Mouse (Mus musculus): ENCODE measurements around the gene G430095P16Rik.

G430095P16Rik gene

DNA sequence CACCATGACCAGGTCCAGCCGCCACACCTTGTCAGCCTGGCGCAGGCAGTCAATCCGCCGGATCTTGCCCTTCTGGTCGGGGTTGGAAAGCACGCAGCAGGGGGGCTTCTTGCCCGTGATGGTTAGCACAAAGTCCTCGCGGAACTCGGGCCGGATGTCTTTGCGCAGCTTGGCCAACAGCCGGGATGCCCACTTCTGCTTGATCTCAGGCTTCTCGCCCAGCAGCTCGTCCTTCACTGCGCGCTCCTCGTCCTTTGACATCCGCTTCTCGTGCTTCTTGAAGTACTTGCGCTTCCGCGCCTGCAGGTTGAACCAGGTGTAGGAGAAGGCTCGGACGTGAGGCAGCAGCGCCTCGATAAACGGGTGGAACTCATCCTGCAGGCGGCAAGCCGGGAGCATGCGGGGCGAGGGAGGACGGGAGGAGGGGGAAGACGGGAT is 49.2 kb downstream of the G430095P16Rik start:
- no peak for DNase-seq (ENCODE audit: low read depth)

GRCm38 (mm10) chr8:84772628-84773027 is 49.8 kb downstream of the G430095P16Rik start:
- DNase-seq (ENCODE audit: low read depth) = no peak

DNA sequence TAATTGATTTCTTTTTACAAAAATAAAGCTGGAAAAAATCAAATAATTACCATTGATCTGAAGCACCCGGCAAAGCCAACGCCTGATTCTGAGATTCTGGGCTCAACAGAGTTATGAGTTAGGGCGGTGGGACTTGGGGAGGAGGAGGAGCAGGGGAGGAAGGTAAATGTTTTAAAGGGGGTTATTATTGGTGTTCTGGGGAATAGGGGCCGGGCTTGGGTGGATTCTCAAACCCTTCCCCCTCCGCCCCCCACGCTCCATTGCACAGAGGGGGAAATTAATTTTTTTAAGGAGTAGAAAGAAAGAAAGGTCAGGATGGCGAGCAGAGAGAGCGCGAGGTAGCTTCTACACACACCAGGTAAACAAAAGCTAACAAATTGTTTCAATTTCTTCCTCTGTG is 50.5 kb downstream of the G430095P16Rik start:
- no peak for DNase-seq (ENCODE audit: low read depth)

DNA sequence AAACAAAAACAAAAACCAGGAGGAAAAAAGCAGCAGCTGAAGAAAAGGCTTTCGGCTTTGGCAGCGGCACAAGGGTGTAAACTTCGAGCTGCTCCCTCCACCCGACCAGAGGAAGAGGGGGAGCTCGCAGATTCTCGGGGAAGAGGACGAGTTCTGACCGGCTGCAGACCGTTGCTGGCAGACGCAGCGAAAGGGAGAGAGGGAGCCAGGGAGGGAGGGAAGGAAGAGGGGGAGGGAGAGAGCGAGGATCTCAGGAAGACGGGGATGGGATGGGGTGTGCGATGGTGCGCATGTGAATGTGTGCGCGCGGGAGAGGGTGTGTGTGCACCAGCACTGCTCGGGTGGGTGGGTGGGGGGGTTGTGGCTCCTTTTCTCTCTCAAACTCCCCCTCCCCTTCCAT is 51.0 kb downstream of the G430095P16Rik start:
- no peak for DNase-seq (ENCODE audit: low read depth)

DNA sequence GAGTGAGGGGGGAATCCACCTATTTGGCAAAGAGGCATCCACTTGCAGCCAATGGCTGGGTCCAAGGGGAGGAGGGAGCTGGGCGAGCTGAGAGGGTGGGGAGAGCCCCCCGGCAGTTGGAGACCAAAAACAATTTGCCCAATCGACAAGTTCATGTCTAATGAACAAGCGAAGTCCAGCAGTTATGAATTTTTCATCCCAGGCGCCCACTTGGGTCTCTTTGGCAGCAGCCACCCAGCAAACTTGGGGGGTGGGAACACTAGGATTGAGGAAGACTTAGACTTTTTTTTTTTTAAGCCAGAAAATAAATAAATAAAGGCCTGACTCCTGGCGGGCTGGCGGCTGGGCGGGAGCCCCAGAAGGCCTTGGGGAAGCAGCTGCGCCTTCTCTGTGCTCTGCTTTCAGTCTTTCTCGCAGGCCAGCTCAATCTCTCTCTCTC is 51.7 kb downstream of the G430095P16Rik start:
- DNase-seq (ENCODE audit: low read depth) = no peak

DNA sequence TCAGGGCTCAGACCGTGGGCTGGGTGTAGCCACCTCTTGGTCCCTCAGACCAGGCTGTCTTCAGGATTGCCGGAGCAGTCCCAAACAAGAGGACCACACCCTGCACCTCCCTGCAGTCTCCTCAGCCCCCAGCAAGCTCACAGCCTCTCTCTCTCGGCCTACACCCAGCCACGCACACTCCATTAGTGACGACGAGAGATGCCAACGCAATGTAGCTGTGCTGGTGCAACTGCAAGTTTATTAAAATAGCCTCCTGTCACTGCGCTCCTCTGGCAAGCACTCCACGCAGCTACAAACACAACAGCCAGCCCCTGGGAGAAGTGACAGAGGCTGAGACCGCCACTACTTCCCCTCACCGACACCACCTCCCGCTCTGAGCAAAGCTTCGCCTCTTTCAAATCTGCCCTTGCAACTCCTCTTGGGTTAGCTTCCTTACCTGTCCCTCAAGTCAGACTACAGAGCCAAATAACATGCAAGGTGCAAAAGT is 52.3 kb downstream of the G430095P16Rik start:
- no peak for DNase-seq (ENCODE audit: low read depth)

- no peak for DNase-seq (ENCODE audit: low read depth)
These were observed 52.9 kb downstream of the G430095P16Rik start for GRCm38 (mm10) chr8:84775621-84776113.

Measured in naive thymus-derived CD4-positive, alpha-beta T cell, adult 2 months (primary cell).